Mouse (Mus musculus): ENCODE data around the gene Recql5.

- no peak for TF ChIP-seq CTCF (IDR thresholded peaks at IDR 0.05; ENCODE audit: control insufficient read depth, insufficient read depth, low read length)
- no peak for TF ChIP-seq POLR2A (IDR thresholded peaks at IDR 0.05; ENCODE audit: borderline replicate concordance, control insufficient read depth, low read depth, low read length)
These were observed 17.4 kb upstream of the Recql5 start for GRCm38 (mm10) chr11:115950719-115951118.

Data from bone marrow, adult 2 months (tissue).